Mouse (Mus musculus) mature B cell (primary cell): ENCODE results near the gene Gpc4.

ENCODE experiments used
- in situ Hi-C: fragments of 300-500 bp; cut with MboI; formaldehyde crosslinking; loops from 2 replicates; pipeline ENCODE4 v1.14.3; 2019

Gpc4 gene

GRCm38 (mm10) chrX:52151100-52151499 lies 14.0 kb downstream of the Gpc4 start:
- in situ Hi-C loops = no loop called here

GRCm38 (mm10) chrX:52145563-52145962 lies 19.5 kb downstream of the Gpc4 start:
- in situ Hi-C loops = no loop called here

GRCm38 (mm10) chrX:52144491-52144890 lies 20.6 kb downstream of the Gpc4 start:
- in situ Hi-C loops = no loop called here

GRCm38 (mm10) chrX:52140316-52140715 lies 24.7 kb downstream of the Gpc4 start:
- in situ Hi-C loops = no loop called here

GRCm38 (mm10) chrX:52138461-52139075 lies 26.5 kb downstream of the Gpc4 start:
- in situ Hi-C loops = no loop called here

GRCm38 (mm10) chrX:52138033-52138432 lies 27.0 kb downstream of the Gpc4 start:
- in situ Hi-C loops = no loop called here

GRCm38 (mm10) chrX:52136525-52136924 lies 28.5 kb downstream of the Gpc4 start:
- in situ Hi-C loops = no loop called here

GRCm38 (mm10) chrX:52129604-52130003 lies 35.4 kb downstream of the Gpc4 start:
- in situ Hi-C loops = no loop called here

GRCm38 (mm10) chrX:52128794-52129193 lies 36.3 kb downstream of the Gpc4 start:
- in situ Hi-C loops = no loop called here

GRCm38 (mm10) chrX:52113651-52114050 lies 51.4 kb downstream of the Gpc4 start:
- in situ Hi-C loops = no loop called here

GRCm38 (mm10) chrX:52109663-52110062 lies 55.4 kb downstream of the Gpc4 start:
- in situ Hi-C loops = no loop called here

- in situ Hi-C loops = no loop called here
Measured at GRCm38 (mm10) chrX:52108966-52109365, 56.1 kb downstream of the Gpc4 start.

- in situ Hi-C loops = no loop called here
Measured at GRCm38 (mm10) chrX:52103771-52104170, 61.3 kb downstream of the Gpc4 start.

GRCm38 (mm10) chrX:52101940-52102339 lies 63.1 kb downstream of the Gpc4 start:
- in situ Hi-C loops = no loop called here

- in situ Hi-C loops = no loop called here
Measured at GRCm38 (mm10) chrX:52101445-52101844, 63.6 kb downstream of the Gpc4 start.

- in situ Hi-C loops = no loop called here
Measured at GRCm38 (mm10) chrX:52087726-52088348, 77.2 kb downstream of the Gpc4 start.

GRCm38 (mm10) chrX:52086885-52087573 lies 78.0 kb downstream of the Gpc4 start:
- in situ Hi-C loops = no loop called here

- in situ Hi-C loops = no loop called here
Measured at GRCm38 (mm10) chrX:52083557-52083956, 81.5 kb downstream of the Gpc4 start.

- in situ Hi-C loops = no loop called here
Measured at GRCm38 (mm10) chrX:52072410-52072809, 92.6 kb downstream of the Gpc4 start.

- in situ Hi-C loops = no loop called here
Measured at GRCm38 (mm10) chrX:52053416-52053815, 111.6 kb downstream of the Gpc4 start.

- in situ Hi-C loops = no loop called here
Measured at GRCm38 (mm10) chrX:52052011-52052410, 113.0 kb downstream of the Gpc4 start.

- in situ Hi-C loops = no loop called here
Measured at GRCm38 (mm10) chrX:52050941-52051340, 114.1 kb downstream of the Gpc4 start.

GRCm38 (mm10) chrX:52039875-52040274 lies 125.2 kb downstream of the Gpc4 start:
- in situ Hi-C loops = no loop called here
